Mouse (Mus musculus) c-Kit-positive CD71-positive TER-119-negative erythroid progenitor cells, embryonic 14.5 days (primary cell): ENCODE measurements around the gene Fcna.

Experiments used
- DNase-seq: peaks from one replicate; pipeline ENCODE4 v3.0.0-alpha.2; 2013; ENCODE audit warnings: low read depth

The Fcna gene

GRCm38 (mm10) chr2:25577951-25578795, 49.7 kb downstream of the Fcna start:
- no peak for DNase-seq

GRCm38 (mm10) chr2:25576965-25577891, 50.6 kb downstream of the Fcna start:
- no peak for DNase-seq

- no peak for DNase-seq
These were observed 51.6 kb downstream of the Fcna start for GRCm38 (mm10) chr2:25576028-25576850.

GRCm38 (mm10) chr2:25575432-25576027, 52.3 kb downstream of the Fcna start:
- DNase-seq = no peak
